ENCODE assay signal across 9 mouse cellular contexts in the genomic region with DNA sequence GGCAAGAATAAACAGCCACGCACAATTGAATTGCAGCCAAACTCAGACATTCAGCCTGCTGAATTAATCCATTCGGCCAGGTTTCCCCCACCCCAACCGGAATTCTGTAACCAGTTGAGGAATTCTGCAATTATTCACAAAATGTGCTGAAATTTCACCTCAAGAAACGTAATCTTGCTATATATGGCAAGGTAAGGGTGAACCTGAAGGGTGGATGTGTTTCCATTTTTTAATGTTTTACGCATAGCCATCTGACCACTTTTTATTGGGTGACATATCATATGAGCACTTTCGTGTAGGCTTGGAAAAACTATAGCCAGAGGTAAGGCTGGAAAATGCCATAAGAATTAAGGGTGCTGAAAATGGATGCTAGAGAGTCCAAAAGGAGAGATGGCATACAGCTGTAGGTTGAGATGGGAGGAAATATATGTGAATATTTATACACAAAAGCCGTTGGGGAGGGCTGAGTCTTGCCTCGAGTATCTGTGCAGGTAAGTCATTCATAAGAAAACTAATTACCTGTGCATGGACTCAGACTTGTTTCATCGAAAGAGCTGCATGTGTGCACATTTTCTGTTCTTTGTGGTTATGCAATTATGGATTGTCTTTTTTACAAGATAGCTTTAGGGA.
A peak's percentile ranks its signal among the peaks of the same experiment; 100 is the strongest.
DNase-seq lines count a peak whose midpoint lies in the region; ATAC-seq and TF ChIP-seq lines count a peak whose summit lies in the region.
"Had no signal": no experiment of that assay in that cellular context is flagged by ENCODE, and none has a peak within 500 bp of the region (broad histone marks: within the 10 kb centered on the region; RNA-seq: fewer than 3 reads in every experiment).

No protein-coding gene starts in this region.

- no peak for TF ChIP-seq EP300 in stomach, postnatal 0 days (optimal IDR thresholded peaks at IDR 0.05)

- peaks cover 86% of the 10 kb centered on the region for H3K27me3 ChIP-seq in stomach, embryonic 16.5 days (ENCODE audit: control insufficient read depth, insufficient read depth, low read length)
- H3K27me3 ChIP-seq in stomach, postnatal 0 days (ENCODE audit: control insufficient read depth, insufficient read depth, low read length), result peaks cover 33% of the 10 kb centered on the region
- H3K27me3 ChIP-seq in hindbrain, postnatal 0 days (ENCODE audit: insufficient read depth, low read length), result no peaks in the 10 kb centered on the region

- 0 out of 2 replicates have a peak, but pooled peaks cover 8% of the 10 kb centered on the region for H3K4me1 ChIP-seq in stomach, embryonic 16.5 days (ENCODE audit: control insufficient read depth, insufficient read depth, low read length)
- H3K4me1 ChIP-seq in stomach, postnatal 0 days (replicated peaks; ENCODE audit: control insufficient read depth, insufficient read depth), result no peaks in the 10 kb centered on the region
- no peaks in the 10 kb centered on the region for H3K4me1 ChIP-seq in hindbrain, postnatal 0 days (ENCODE audit: insufficient read depth, low read length)

- H3K9me3 ChIP-seq in stomach, embryonic 16.5 days (replicated peaks; ENCODE audit: control insufficient read depth, low read length), result no peaks in the 10 kb centered on the region
- no peaks in the 10 kb centered on the region for H3K9me3 ChIP-seq in stomach, postnatal 0 days (ENCODE audit: control insufficient read depth, low read length)
- H3K9me3 ChIP-seq in hindbrain, postnatal 0 days (ENCODE audit: low read length), result no peaks in the 10 kb centered on the region

- peak; percentile 52 for DNase-seq in cerebellum, adult 9-10 months
- DNase-seq in cerebellum, adult 11 months, result no peak
- DNase-seq in stomach, postnatal 0 days (ENCODE audit: low spot score), result no peak
- peak; percentile 56 for DNase-seq in hindbrain, postnatal 0 days (ENCODE audit: low spot score)
- no peak for DNase-seq in gastrocnemius, postnatal 36 days
- DNase-seq in frontal cortex, adult 2 months (ENCODE audit: extremely low spot score in 1 of 2, low spot score in 1 of 2), result no peak
- no peak for DNase-seq in thymus, postnatal 4 days

- H3K36me3 ChIP-seq in stomach, embryonic 16.5 days (ENCODE audit: control insufficient read depth, insufficient read depth, low read length), result no peaks in the 10 kb centered on the region
- H3K36me3 ChIP-seq in stomach, postnatal 0 days (ENCODE audit: control insufficient read depth, insufficient read depth, low read length), result no peaks in the 10 kb centered on the region
- H3K36me3 ChIP-seq in hindbrain, postnatal 0 days (ENCODE audit: insufficient read depth, low read length), result no peaks in the 10 kb centered on the region

- no peak overlapping the region for H3K9ac ChIP-seq in stomach, embryonic 16.5 days (ENCODE audit: low read length)
- H3K9ac ChIP-seq in stomach, postnatal 0 days (ENCODE audit: low read length), result no peak overlapping the region
- peak overlapping the region; percentile 100 for H3K9ac ChIP-seq in hindbrain, postnatal 0 days (replicated peaks; ENCODE audit: low read length)
- H3K9ac ChIP-seq: liver, embryonic 14.5 days had no signal

- no peak overlapping the region for H3K4me2 ChIP-seq in stomach, embryonic 16.5 days (ENCODE audit: low read depth, low read length)
- H3K4me2 ChIP-seq in stomach, postnatal 0 days (replicated peaks; ENCODE audit: low read depth), result no peak overlapping the region
- peak overlapping the region; percentile 89 for H3K4me2 ChIP-seq in hindbrain, postnatal 0 days (ENCODE audit: low read depth, low read length)

- 10% methylated on average over 9 of the region's 9 CpGs for WGBS in stomach, embryonic 16.5 days
- 15% methylated on average over 9 of the region's 9 CpGs for WGBS in stomach, postnatal 0 days
- 4% methylated on average over 9 of the region's 9 CpGs for WGBS in hindbrain, postnatal 0 days

- intact Hi-C loops in gastrocnemius, postnatal 36 days (cut with DNase I), result no loop called here

- no peak for TF ChIP-seq CTCF in stomach, postnatal 0 days (IDR thresholded peaks at IDR 0.05; ENCODE audit: low read depth)
- TF ChIP-seq CTCF in hindbrain, postnatal 0 days (IDR thresholded peaks at IDR 0.05; ENCODE audit: low read depth), result no peak

- no peak overlapping the region for H3K27ac ChIP-seq in stomach, embryonic 16.5 days (ENCODE audit: low read length)
- no peak overlapping the region for H3K27ac ChIP-seq in stomach, postnatal 0 days (replicated peaks)
- peak overlapping the region; percentile 100 for H3K27ac ChIP-seq in hindbrain, postnatal 0 days
- H3K27ac ChIP-seq: liver, embryonic 14.5 days had no signal

- H3K4me3 ChIP-seq in stomach, embryonic 16.5 days (replicated peaks; ENCODE audit: low read length), result peak overlapping the region; percentile 10; the same call in 1 of the 2 replicates
- H3K4me3 ChIP-seq in stomach, postnatal 0 days (ENCODE audit: low read depth, low read length), result no peak overlapping the region
- peak overlapping the region; percentile 79 for H3K4me3 ChIP-seq in hindbrain, postnatal 0 days (ENCODE audit: low read length)

- ATAC-seq in stomach, embryonic 16.5 days (ENCODE audit: insufficient read depth, low FRiP score), result no peak
- ATAC-seq in stomach, postnatal 0 days (ENCODE audit: low FRiP score, low TSS enrichment), result no peak
- ATAC-seq in hindbrain, postnatal 0 days, result no peak

Comparison
In these comparisons a context has a peak if more than half of its experiments do, and no peak if none do; other contexts are left out.
1. DNase-seq: peak in cerebellum, adult 9-10 months (single experiment) and hindbrain, postnatal 0 days (single experiment); none in cerebellum, adult 11 months (single experiment), stomach, postnatal 0 days (single experiment), gastrocnemius, postnatal 36 days (0 of 2), frontal cortex, adult 2 months (0 of 2) and thymus, postnatal 4 days (single experiment).